Mouse (Mus musculus): ENCODE data around the gene Ift22.

DNA sequence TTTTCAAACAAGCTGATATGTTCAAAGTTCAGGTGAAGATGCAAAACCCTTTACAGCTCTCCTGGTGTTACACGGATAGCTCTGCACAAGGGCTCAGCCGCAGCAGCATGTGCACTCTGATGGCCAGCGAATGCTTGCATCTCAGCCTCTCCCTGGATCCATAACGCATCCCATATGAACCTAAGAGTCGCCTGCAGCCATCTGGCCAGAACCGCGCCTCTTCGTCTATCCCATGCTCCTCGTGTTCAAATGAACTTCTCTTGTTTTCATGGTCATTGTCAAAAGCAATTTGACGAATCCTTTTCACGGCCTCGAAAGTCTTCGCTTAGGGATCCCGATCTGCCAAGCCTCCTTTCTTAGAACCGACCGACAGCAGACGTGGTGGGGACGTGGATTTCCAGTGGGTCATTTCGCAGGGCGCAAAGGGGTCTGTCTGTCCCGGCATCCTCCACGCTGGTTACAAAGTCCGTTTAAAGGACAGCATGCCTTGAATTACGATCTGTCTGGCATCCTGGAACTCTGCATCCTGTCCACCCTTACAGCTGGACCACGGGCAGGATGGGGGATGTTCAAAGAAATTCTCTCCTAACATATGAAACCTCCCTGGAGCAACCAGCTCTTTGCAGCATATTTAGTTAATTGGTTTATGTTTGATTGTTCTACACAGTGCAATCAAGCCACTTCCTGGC is 13.0 kb upstream of the Ift22 start:
- TF ChIP-seq POLR2A (IDR thresholded peaks at IDR 0.05; ENCODE audit: insufficient read length, low read depth) = no peak
- no peak for TF ChIP-seq CEBPB (IDR thresholded peaks at IDR 0.05; ENCODE audit: insufficient read depth, poor library complexity, severe bottlenecking)
- no peak for TF ChIP-seq E2F4 (IDR thresholded peaks at IDR 0.05; ENCODE audit: insufficient read depth)
- no peak for TF ChIP-seq TCF3 (IDR thresholded peaks at IDR 0.05; ENCODE audit: insufficient read length, low read depth)
- TF ChIP-seq SRF (IDR thresholded peaks at IDR 0.05; ENCODE audit: control insufficient read depth, insufficient read length, low read depth) = no peak
- TF ChIP-seq TCF12 (IDR thresholded peaks at IDR 0.05; ENCODE audit: insufficient read depth, poor library complexity, severe bottlenecking) = no peak
- no peak for TF ChIP-seq MYOG (IDR thresholded peaks at IDR 0.05; ENCODE audit: control insufficient read depth in 1 of 3, insufficient read depth in 1 of 3, insufficient read length in 2 of 3, low read depth in 2 of 3)
